Mouse (Mus musculus) heart, embryonic 13.5 days (tissue): ENCODE results near the gene Bckdhb. TPM values are rescaled to one million over a fixed set of nuclear protein-coding genes. Genes with fewer than 3 reads are reported as not detected.

Source experiments
- ATAC-seq: fragments of 200-750 bp; cut with Nextera tagmentation; 2 replicates; pipeline ENCODE4 v1.8.0; 2017; ENCODE audit warnings: moderate TSS enrichment; ENCODE audit not compliant: insufficient number of reproducible peaks, low FRiP score, low TSS enrichment; ENCODE audit errors: extremely low read depth
- H3K27ac ChIP-seq: fragments of 300-500 bp; sonication (generic); replicated peaks from 2 replicates; pipeline ENCODE4 v1.5.1; 2015; ENCODE audit warnings: moderate library complexity, mild to moderate bottlenecking, inconsistent platforms
- H3K27me3 ChIP-seq: fragments of 300-500 bp; sonication (generic); replicated peaks from 2 replicates; pipeline ENCODE4 v1.6.1; 2015; ENCODE audit warnings: mild to moderate bottlenecking, inconsistent platforms
- H3K36me3 ChIP-seq: fragments of 300-500 bp; sonication (generic); 2 replicates; pipeline ENCODE4 v1.6.1; 2015; ENCODE audit warnings: mild to moderate bottlenecking, inconsistent platforms
- H3K4me1 ChIP-seq: fragments of 300-500 bp; sonication (generic); 2 replicates; pipeline ENCODE4 v1.6.1; 2015; ENCODE audit warnings: inconsistent platforms
- H3K4me2 ChIP-seq: fragments of 300-500 bp; sonication (generic); 2 replicates; pipeline ENCODE4 v1.6.1; 2015; ENCODE audit warnings: inconsistent platforms, mild to moderate bottlenecking, moderate library complexity
- H3K4me3 ChIP-seq: fragments of 300-500 bp; sonication (generic); 2 replicates; pipeline ENCODE4 v1.5.1; 2015; ENCODE audit warnings: moderate library complexity, mild to moderate bottlenecking, inconsistent platforms
- H3K9ac ChIP-seq: fragments of 300-500 bp; sonication (generic); 2 replicates; pipeline ENCODE4 v1.6.1; 2015; ENCODE audit warnings: inconsistent platforms, mild to moderate bottlenecking, moderate library complexity
- H3K9me3 ChIP-seq: fragments of 300-500 bp; sonication (generic); 2 replicates; pipeline ENCODE4 v1.6.1; 2016; ENCODE audit warnings: inconsistent platforms
- WGBS: fragments of 180-500 bp; shearing (Covaris S2); methylation state at CpG from one replicate; pipeline ENCODE4 v1.1.7; 2015; ENCODE audit warnings: mixed read lengths; 5-methylcytosine and 5-hydroxymethylcytosine counted together
- polyA plus RNA-seq: library from polyadenylated mRNA; unstranded; fragments of >200 nt; fragmentation: Nextera tagmentation; extraction: Ambion mirVana; gene quantifications from 2 replicates; pipeline ENCODE4 v1.2.1, GENCODE M21; 2015

Bckdhb gene
- polyA plus RNA-seq, 1 experiment from 2014 or later: 43.3 TPM

GRCm38 (mm10) chr9:84110616-84111015, 185.7 kb downstream of the Bckdhb start:
- no peaks in the 10 kb centered on the region for H3K9me3 ChIP-seq
- H3K4me3 ChIP-seq: no peak overlapping the region
- H3K27me3 ChIP-seq: no peaks in the 10 kb centered on the region
- peak overlapping the region; percentile 8; the same call in 1 of the 2 replicates for H3K9ac ChIP-seq
- ATAC-seq: no peak
- H3K36me3 ChIP-seq: no peaks in the 10 kb centered on the region
- H3K27ac ChIP-seq: no peak overlapping the region
- H3K4me2 ChIP-seq: peak overlapping the region; percentile 45
- H3K4me1 ChIP-seq: peaks cover 44% of the 10 kb centered on the region
- WGBS: 58% methylated on average over 11 of the region's 11 CpGs

GRCm38 (mm10) chr9:84112319-84112718, 187.4 kb downstream of the Bckdhb start:
- Histone ChIP-seq H3K9ac (no peak overlapping the region), H3K36me3 (no peaks in the 10 kb centered on the region), H3K4me2 (peak overlapping the region; percentile 45; the same call in 1 of the 2 replicates), H3K4me1 (peaks cover 42% of the 10 kb centered on the region), H3K9me3 (no peaks in the 10 kb centered on the region), H3K27ac (0 out of 2 replicates have a peak overlapping the region, but pooled peaks have one; percentile 17), H3K27me3 (no peaks in the 10 kb centered on the region), H3K4me3 (no peak overlapping the region)
- whole genome bisulfite sequencing: 13% methylated on average over 1 of the region's 1 CpGs
- ATAC-seq: no peak

DNA sequence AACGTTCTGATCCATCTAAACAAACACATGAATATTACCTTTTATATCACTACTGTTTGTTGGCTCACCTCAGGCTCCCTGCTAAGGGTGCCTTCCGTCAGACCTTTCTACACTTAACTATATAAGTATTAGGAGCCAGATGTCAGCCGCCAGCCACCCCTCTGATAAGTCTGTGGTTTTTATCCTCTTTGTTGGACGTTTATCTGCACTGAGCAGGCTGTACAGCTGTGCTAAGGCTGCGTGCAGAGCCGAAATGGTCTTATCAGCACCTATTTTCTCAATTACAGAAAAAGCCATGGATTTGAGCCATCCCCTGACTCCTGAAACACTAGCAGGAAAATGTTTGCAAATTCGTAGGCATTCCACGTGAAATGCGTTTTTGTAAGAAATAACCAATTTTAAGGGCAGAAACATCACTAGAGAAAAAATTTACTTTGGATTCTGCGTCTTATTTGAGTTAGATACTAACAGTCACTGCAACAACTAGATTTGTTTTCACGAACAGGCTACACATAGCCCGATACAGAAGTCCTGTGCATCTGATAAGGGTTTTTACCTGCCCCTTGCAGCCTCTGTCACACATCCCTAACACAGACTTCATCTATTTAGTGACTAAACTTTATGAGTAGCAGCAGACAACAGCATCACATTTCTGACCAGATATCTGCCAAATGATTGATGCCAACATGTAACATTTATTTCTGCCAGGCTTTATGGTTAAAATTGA, 188.1 kb downstream of the Bckdhb start:
- peak overlapping the region; percentile 45 for H3K4me2 ChIP-seq
- H3K27ac ChIP-seq: peak overlapping the region; percentile 28; the same call in 1 of the 2 replicates
- H3K9me3 ChIP-seq: no peaks in the 10 kb centered on the region
- WGBS: 29% methylated on average over 12 of the region's 12 CpGs
- H3K27me3 ChIP-seq: no peaks in the 10 kb centered on the region
- peaks cover 40% of the 10 kb centered on the region for H3K4me1 ChIP-seq
- no peaks in the 10 kb centered on the region for H3K36me3 ChIP-seq
- H3K9ac ChIP-seq: no peak overlapping the region; the same call in 1 of the 2 replicates
- no peak; the same call in 1 of the 2 replicates for ATAC-seq
- H3K4me3 ChIP-seq: no peak overlapping the region

DNA sequence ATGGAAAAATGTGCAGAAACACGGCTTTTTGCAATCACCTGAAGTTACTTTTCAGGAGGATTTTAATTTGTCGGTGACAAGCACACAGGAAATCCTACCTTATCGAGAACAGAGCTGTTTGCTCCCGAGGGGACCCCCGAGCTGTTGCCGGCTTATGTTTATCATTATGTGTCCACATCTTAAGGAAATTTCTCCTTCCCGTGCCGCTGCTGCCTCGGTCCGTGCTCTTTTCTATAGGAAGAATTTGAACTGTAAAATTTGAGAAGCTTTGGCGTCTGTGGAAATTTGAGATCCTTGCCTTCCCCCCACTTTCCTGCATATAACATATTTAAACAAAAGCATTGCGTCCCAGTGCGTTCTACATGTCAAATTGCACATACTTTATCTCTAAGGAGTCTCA, 189.3 kb downstream of the Bckdhb start:
- H3K4me2 ChIP-seq: peak overlapping the region; percentile 51

GRCm38 (mm10) chr9:84117337-84117736, 192.4 kb downstream of the Bckdhb start:
- H3K9me3 ChIP-seq: no peaks in the 10 kb centered on the region
- no peak overlapping the region for H3K4me3 ChIP-seq
- no peaks in the 10 kb centered on the region for H3K27me3 ChIP-seq
- no peak overlapping the region for H3K27ac ChIP-seq
- no peaks in the 10 kb centered on the region for H3K36me3 ChIP-seq
- no peak overlapping the region for H3K9ac ChIP-seq
- WGBS: 74% methylated on average over 5 of the region's 5 CpGs
- peaks cover 17% of the 10 kb centered on the region for H3K4me1 ChIP-seq
- H3K4me2 ChIP-seq: no peak overlapping the region
- no peak for ATAC-seq

More for the DNA sequence above, 189.3 kb downstream of the Bckdhb start:
- H3K9ac ChIP-seq: no peak overlapping the region
- WGBS: 60% methylated on average over 13 of the region's 13 CpGs
- no peaks in the 10 kb centered on the region for H3K9me3 ChIP-seq
- ATAC-seq: no peak
- H3K36me3 ChIP-seq: no peaks in the 10 kb centered on the region
- no peak overlapping the region for H3K27ac ChIP-seq
- peaks cover 36% of the 10 kb centered on the region for H3K4me1 ChIP-seq
- peak overlapping the region; percentile 10; the same call in 1 of the 2 replicates for H3K4me3 ChIP-seq
- no peaks in the 10 kb centered on the region for H3K27me3 ChIP-seq

GRCm38 (mm10) chr9:84124996-84125395, 200.1 kb downstream of the Bckdhb start:
- H3K9me3 ChIP-seq: no peaks in the 10 kb centered on the region
- 0 out of 2 replicates have a peak overlapping the region, but pooled peaks have one; percentile 32 for H3K27ac ChIP-seq
- no peak for ATAC-seq
- H3K4me2 ChIP-seq: no peak overlapping the region
- H3K4me3 ChIP-seq: no peak overlapping the region
- H3K4me1 ChIP-seq: peaks cover 9% of the 10 kb centered on the region
- no peaks in the 10 kb centered on the region for H3K36me3 ChIP-seq
- no peak overlapping the region for H3K9ac ChIP-seq
- 64% methylated on average over 5 of the region's 5 CpGs for WGBS
- H3K27me3 ChIP-seq: no peaks in the 10 kb centered on the region

DNA sequence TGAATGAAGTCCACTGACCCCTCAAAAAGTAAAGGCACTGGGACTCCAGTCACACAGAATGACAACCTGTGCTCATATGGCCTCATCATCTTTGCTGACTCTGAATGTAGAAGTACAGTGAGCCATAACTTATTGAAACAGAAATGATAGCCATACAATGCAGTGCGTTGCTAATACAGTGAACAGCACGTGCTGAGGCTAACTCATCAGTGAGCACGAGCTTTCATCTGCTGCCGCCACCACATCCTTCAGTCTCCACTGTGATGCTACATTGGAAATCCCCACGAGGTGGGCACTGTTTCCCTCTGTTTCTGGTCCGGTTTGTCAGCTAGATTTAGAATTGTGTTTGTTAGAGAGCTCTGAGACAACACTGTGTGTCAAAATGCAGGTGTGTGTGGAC, 205.4 kb downstream of the Bckdhb start:
- 76% methylated on average over 6 of the region's 6 CpGs for WGBS
- H3K36me3 ChIP-seq: no peaks in the 10 kb centered on the region
- no peak overlapping the region for H3K4me3 ChIP-seq
- H3K4me2 ChIP-seq: no peak overlapping the region
- no peaks in the 10 kb centered on the region for H3K27me3 ChIP-seq
- no peaks in the 10 kb centered on the region for H3K9me3 ChIP-seq
- H3K27ac ChIP-seq: no peak overlapping the region
- no peak for ATAC-seq
- H3K4me1 ChIP-seq: no peaks in the 10 kb centered on the region
- H3K9ac ChIP-seq: no peak overlapping the region

DNA sequence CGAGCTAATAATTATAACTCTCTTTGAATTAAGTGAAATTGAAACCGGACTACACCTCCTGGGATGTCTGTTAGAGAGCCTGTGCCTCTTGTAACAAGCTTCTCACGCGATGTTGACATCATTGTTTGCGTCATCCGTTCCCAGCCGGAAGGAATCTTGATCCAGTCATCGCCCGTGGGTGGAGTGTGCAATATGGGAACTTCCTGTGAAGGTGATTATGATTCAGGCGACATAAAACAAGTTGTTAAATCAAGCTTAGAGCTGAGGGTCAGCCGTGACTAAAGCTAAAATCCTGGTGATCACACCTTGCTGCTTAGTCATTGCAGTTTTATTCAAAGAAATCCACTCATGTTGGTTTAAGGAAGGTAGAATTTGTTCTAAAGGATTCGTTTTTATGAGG, 210.1 kb downstream of the Bckdhb start:
- H3K4me2 ChIP-seq: no peak overlapping the region
- H3K27me3 ChIP-seq: no peaks in the 10 kb centered on the region
- no peak overlapping the region for H3K27ac ChIP-seq
- H3K36me3 ChIP-seq: no peaks in the 10 kb centered on the region
- ATAC-seq: no peak
- H3K9me3 ChIP-seq: no peaks in the 10 kb centered on the region
- WGBS: 75% methylated on average over 12 of the region's 12 CpGs
- H3K4me3 ChIP-seq: no peak overlapping the region
- H3K4me1 ChIP-seq: no peaks in the 10 kb centered on the region
- H3K9ac ChIP-seq: no peak overlapping the region

- Histone ChIP-seq H3K9me3 (no peaks in the 10 kb centered on the region), H3K9ac (no peak overlapping the region), H3K4me2 (no peak overlapping the region), H3K27ac (no peak overlapping the region), H3K27me3 (no peaks in the 10 kb centered on the region), H3K4me1 (no peaks in the 10 kb centered on the region), H3K4me3 (no peak overlapping the region), H3K36me3 (no peaks in the 10 kb centered on the region)
- 81% methylated on average over 6 of the region's 6 CpGs for WGBS
- ATAC-seq: no peak
Measured at GRCm38 (mm10) chr9:84137192-84137591, 212.2 kb downstream of the Bckdhb start.

DNA sequence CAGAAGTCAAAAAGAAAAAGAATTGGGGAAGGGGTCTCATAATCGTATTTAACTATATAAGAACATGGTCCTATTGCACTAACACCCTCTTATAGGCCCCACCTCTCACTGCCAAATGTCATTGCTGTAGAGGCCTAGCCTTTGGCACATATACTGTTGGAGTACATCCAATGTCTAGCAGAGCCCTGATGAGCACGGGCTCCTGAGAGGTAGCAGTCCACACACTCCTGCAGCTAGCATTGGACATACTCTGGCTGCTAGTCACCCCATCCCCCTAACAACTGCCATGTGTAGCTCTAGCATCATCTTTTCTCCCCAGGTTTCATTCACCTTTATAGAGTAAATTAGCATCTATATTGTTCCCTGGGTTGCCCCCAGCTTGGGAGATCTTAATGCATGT, 223.2 kb downstream of the Bckdhb start:
- no peak overlapping the region for H3K27ac ChIP-seq
- no peaks in the 10 kb centered on the region for H3K9me3 ChIP-seq
- no peak for ATAC-seq
- no peaks in the 10 kb centered on the region for H3K4me1 ChIP-seq
- no peak overlapping the region for H3K9ac ChIP-seq
- H3K4me3 ChIP-seq: no peak overlapping the region
- H3K36me3 ChIP-seq: no peaks in the 10 kb centered on the region
- no peaks in the 10 kb centered on the region for H3K27me3 ChIP-seq
- H3K4me2 ChIP-seq: no peak overlapping the region
- 83% methylated on average over 2 of the region's 2 CpGs for WGBS
